Mouse (Mus musculus): Measurements from ENCODE around the gene Dpysl5.

Dpysl5 gene

DNA sequence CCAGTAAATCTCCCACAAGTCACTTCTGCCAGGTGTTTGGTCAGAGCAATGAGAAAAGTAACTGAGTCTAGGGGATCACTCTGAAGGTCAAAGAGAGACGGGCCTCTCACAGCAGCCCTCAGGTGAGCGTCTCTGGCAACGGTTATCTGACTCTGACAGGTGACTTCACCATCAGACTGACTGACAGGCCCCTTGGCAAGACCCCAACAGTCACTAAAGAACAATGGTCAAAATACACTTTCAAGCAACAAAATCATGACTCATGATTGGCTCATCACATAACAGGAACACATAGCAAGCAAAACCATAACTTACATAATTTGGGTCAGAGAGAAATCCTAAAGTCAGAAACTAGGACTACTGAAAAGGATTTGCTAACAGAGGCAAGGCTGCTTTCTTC lies 9.5 kb upstream of the Dpysl5 start:
- DNase-seq (ENCODE audit: extremely low read depth, low read depth, low spot score): no peak

DNA sequence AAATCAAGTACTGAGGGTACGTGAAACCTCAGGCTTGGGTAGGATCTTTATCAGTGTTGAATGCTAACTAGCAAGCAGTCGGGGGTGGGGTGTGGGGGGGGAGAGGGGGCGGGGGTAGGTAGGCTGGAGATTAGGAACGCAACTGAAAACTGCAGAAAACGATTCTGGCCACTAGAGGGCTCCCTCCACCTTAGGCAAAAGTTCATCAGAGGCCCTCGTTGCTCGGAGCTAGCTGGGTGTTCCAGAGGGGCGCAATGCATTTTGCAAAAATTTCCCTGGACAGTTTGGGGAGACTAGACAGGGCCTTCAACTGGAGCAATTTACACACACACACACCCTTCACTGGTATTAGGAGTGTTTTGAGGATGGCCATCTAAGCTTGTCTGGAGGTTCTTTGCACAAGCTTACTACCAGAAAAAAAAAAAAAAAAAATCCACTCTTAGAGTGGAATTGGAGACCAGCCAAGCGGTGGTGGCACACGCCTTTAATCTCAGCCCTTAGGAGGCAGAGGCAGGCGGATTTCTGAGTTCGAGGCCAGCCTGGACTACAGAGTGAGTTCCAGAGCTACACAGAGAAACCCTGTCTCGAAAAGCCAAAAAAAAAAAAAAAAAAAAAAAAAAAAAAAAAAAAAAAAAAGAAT lies 1.5 kb upstream of the Dpysl5 start:
- DNase-seq (ENCODE audit: extremely low read depth, low read depth, low spot score): no peak

DNA sequence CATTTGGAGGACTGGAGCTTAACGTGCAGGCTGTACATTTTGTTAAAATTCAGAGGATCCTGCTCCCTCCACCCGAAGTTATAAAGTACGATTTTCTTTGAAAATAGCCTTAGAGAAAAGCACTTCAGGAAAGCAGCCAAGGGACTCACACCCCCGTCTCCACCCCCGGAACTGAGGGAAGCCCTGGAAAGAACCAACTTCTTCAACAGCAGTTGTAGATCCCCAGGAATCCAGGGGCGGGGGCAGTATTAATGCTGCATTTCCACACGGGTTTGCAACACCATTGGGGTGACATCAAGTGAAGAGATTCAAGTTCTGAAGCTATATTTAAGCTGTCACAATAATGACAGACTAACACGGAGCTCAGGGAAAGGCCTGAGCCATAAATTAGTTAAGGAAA lies 878 bp upstream of the Dpysl5 start:
- peak; percentile 40 for DNase-seq (ENCODE audit: extremely low read depth, low read depth, low spot score)

DNA sequence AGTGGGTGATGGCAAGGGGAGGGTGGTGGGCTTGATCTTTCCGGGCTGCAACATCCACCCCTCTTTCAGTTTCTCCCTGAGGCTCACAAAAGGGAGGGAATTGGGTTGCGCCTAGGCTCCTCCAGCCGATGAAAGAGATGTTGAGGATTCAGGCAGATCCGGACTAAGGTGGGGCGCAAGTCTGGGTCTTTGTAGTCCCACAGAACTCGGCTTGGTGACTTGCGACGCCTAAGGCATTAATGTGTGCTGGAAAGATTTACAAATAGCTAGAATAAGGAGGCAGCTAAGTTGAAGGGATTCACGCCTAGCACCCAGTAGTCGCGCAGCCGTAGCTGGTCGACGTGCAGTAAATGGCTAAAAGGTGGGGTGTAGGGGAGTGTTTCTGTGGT lies 632 bp downstream of the Dpysl5 start:
- no peak for DNase-seq (ENCODE audit: extremely low read depth, low read depth, low spot score)

DNA sequence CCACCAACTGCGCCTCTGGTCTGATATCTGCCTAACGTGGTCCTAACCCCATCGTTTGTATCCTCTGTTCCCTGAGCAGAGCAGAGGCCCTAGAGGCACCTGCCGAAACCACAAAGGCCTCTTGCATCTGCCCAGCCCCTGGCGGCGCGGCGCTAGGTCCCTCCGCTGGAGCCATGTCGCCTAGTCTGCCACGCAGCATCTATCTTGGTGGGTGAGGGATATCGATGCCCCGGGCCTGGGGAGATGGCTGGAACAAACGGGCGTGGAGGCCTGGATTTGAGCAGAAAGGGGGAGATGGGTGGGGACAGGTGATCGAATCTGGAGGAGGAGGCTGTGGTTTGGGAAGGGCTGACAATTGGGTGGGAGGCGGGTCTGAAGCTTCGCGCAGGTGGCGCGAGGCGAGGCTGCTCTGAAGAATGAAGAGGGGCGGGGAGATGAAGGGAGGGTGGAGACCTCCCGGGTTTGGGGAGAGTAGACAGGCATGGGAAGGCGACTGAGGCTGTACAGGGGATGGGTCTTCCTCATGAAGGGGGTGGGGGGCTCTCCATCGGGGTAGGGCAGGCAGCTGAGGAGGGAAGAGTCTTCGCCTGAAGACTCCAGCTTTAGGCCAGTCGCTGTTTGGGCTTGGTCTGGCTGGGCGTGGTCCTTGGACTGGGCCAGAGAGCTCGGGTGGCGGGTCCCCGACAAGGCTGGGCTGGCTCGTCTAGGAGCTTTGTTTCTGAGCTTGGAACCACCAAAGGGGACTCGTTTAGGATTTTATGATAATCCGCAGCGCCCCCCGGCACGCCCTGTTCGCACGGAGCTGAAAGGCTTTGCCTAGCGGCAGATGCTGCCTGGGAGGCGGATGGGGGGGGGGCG lies 1.3 kb downstream of the Dpysl5 start:
- DNase-seq (ENCODE audit: extremely low read depth, low read depth, low spot score): no peak

DNA sequence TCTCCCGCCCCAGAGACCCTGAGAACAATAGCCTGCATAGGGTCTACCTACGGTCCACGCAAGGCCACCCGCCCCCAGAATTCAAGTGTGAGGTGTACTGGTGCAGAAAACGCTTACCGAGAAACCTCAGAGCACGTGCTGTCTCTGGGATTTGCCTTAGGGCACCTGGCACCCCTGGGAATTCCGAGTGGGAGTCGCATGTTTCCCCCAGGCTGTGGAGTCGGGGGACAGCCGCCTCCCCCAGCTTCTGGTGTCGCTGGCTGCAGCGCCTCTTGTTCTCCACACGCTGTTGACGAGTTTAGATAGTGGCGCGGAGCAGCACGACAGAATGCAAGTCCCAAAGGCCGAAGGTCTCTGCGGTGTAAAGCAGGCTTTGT lies 1.9 kb downstream of the Dpysl5 start:
- no peak for DNase-seq (ENCODE audit: extremely low read depth, low read depth, low spot score)

DNA sequence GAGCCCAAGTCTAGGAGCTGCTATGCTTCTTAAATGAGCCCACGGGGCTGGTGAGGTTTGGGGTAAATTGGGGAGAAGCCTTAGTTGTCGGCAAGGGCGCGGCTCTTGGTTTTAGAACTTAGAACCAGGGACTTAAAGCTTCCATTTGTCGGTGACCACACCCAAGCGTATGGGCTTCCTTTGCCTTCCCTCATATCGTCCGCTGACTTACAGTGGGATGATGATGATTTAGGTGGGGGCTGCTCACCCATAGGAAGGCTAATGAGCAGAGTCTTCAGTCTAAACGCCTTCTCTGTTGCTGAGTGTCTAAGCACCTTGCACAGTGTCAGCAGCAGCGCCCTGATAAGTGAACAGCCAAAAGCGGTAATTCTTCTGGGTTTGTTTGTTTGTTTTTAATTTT lies 2.3 kb downstream of the Dpysl5 start:
- no peak for DNase-seq (ENCODE audit: extremely low read depth, low read depth, low spot score)

DNA sequence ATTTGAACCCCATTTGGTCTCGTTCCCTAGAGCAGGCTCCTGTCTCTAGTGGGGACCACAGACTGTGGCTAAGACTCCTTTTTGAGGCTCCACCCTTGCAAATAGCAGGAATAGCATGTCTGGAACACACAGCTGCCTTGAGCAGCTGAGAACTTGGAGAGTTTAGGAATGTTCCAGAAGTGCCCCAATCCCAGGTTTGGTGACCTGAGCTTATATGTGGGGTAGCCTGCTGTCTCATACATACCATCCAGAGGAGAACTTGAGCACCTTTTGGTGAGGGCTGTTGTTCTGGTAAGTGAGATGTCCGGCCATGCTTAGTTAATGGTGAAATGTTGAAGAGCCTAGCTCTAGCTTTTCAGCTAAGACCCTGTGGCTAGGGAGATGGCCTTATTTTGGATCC lies 4.9 kb downstream of the Dpysl5 start:
- DNase-seq (ENCODE audit: extremely low read depth, low read depth, low spot score): no peak

DNA sequence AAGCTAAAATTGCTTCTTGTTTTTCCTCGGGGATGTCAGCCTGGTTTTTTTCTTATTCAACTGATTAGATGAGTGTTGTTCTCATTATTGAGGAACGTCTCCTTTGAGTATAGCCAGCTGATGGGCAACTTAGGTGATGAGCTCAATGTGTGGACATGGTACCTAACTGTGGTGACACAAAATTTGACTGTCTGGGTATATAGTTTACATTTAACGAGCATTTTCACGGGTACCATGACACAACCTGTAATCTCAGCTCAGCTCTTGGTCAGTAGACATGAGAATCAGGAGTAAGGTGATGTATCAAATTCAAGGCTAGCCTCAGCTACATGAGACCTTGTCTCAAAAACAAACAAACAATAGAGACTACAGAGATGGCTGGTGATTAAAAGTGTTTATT lies 6.1 kb downstream of the Dpysl5 start:
- DNase-seq (ENCODE audit: extremely low read depth, low read depth, low spot score): no peak

DNA sequence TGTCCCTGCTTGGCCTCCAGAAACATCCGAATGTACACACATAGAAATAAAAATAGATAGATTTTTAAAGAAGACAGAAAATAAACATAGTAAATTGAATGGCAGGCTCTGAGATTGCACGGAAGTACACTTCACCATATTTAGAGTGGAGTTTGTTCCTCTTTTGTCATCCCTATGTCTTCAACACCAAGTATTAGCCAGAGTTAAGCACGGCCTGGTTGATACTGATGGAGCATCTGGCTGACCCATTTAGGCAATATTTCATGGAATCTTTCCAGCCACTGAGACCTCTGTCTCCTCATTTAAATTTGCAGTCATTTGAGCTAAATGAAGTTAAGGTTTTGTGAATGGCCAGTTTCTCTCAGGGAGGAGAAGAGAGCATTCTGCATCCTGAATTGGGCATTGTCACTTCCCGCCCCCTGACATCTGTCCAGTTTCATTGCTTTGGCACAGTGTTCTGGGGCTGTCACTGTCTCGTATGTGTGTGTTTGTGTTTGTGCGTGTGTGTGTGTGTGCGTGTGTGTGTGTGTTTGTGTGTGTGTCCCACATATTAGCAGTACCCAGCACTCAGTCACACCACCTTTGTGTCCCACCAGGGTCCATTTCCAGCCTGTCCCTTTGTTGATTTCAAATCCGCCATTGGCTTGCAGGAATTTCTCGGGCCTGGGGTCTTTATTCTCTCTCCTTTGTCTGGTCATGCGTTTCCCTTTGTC lies 6.8 kb downstream of the Dpysl5 start:
- no peak for DNase-seq (ENCODE audit: extremely low read depth, low read depth, low spot score)

DNA sequence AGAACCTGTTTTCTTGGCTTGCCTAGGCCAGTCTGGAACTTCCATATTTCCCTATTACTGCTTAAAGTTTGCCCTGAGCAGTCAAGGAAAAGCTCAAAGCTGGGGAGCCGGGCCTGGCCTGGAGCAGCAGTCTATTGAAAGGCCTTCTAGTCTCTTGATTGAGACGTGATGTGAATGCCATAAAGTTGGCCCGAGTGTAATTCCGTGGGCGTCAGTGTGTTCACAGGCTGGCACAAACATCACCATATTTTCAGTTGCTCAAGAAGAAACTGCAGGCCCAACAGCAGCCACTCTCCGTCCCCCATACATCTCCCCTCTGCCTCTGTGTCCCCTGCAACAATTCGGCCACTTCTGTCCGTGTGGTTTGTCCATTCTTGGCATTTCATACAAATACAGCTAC lies 10.6 kb downstream of the Dpysl5 start:
- no peak for DNase-seq (ENCODE audit: extremely low read depth, low read depth, low spot score)

DNA sequence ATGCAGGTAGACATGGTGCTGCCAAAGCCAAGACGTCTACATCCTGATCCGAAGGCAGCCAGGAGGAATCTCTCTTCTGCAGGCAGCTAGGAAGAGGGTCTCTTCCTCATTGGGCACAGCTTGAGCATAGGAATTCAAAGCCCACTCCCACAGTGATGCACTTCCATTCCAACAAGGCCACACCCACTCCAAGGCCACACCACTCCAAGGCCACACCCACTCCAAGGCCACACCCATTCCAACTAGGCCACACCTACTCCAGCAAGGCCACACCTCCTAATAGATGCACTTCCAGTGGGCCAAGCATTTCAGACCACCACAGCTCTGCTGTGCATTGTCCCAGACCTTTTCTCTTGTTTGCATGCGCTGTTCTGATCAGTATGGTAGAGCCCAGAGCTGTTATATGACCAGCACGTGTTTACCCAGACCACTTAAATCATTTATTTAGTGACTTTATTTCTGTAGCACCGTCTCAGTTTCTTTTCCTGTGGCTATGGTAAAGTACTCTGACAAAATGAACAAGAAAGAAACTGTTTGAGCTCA lies 14.9 kb downstream of the Dpysl5 start:
- DNase-seq (ENCODE audit: extremely low read depth, low read depth, low spot score): no peak

DNA sequence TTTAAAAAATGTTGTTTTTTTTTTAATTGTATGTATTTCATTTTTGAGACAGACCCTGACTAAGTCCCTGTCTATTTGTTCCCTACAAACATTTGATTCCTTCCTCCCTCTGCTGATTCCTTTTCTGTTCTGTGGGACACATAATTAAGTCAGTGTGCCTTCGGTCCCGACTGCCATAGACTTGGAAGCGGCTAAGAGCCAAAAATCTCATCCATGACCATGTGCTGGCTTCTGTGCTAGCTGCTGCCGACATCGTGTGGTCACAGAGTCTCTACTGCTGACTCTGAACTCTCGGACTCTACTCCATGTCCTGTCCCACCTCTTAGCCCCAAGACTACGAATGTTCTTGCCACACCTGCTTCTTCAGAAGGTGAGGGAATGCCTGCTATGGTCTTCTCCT lies 21.1 kb downstream of the Dpysl5 start:
- DNase-seq (ENCODE audit: extremely low read depth, low read depth, low spot score): no peak

DNA sequence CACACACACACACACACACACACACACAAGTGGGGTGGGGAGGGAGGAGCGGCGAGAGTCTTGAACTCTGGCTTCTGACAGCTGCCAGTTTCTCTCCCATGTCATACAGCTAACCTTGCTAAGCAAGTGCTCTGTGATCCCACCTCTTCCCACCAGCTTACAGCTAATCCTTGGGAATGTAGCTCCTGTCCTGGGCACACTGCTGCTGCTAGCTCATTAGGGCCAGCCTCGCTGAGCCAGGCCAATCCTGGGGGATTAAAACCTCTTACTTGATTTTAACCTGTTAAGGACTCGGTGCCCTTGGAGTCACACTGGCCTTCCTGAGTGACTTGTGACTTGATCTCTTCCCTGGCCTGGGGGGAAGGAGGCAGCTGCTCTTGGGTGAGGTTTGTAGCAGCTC lies 23.3 kb downstream of the Dpysl5 start:
- no peak for DNase-seq (ENCODE audit: extremely low read depth, low read depth, low spot score)

DNA sequence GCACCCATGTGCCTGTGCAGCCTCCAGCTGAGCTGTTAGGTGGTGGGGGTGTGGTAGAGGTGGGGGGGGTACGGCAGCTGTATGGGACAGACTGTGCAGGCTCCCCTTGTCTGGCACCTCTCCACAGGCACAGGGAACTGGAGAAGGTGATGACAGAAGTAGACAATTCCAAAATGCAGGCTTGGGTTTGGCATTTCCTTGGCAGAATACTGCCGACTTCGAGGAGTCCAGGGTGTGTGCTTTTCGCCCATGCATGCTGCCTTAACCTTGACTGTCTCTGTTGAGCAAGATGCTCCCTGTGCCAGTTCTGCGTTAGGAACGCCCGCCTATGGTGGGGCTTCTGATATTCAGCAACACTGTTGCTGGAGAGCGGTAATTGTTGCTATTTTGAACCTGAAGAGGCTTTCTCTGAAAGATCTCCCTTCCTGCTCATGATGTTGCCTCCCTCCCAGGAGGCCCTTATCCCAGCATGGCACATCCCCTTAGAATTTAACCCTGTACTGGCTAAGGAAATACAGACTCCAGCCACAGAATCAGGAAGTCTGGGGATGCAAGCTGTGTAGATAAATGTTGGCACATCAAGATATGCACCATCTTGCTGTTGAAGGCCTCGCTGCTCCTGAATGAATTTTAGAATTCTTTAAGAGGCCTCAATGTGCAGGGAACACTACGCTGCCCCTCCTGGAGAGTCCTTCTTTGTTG lies 26.9 kb downstream of the Dpysl5 start:
- DNase-seq (ENCODE audit: extremely low read depth, low read depth, low spot score): no peak

DNA sequence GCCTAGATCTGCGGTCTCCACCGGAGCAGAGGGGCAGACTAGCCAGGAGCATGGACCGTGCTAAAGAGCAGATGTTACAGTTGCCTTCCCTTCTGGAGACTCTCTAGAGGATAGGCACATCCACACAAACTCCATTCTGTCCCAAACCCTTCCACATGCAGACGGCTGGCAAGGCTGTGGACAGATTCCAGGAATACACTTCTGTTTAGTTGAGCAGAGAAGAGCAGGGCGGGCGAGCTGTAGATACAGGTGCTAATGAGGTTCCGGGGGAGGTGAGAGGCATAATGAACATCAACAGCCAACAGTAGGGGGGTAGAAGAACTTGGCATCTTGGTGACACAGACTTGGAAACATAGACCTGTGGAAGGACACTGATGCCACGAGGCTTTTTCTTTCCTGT lies 28.2 kb downstream of the Dpysl5 start:
- DNase-seq (ENCODE audit: extremely low read depth, low read depth, low spot score): no peak

DNA sequence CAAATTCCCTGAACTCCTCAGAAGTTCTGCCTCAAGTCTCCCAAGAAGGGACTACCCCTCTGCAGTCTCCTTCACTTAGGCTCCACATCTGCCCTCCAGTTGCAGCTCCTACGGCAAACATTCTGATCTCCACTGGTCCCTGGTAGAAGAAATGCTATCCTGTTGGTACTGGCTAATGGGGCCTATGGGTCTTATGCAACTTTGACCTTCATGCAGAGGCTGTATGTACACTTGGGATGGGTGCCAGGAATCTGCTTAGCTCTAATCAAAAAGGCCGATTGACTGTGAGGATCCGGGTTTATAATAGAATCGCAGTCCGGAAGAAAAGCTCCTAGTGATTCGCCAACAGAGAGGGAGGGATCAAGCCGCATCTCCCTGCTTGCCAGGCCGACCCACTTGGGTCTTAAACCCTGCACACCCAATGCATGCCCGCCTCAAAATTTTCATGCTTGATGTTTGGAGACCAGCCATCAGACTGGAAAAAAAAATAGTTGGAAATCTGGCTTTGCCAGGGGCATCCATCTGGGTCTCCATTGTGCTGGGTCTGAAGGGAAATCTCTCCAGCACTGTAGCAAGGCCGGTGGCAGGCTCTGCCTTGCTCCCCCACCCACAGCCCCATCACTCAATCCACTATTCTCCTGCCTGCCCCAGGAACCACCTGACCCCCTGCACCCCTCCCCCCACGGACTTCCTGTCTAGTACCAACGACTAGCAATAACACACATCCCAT lies 38.4 kb downstream of the Dpysl5 start:
- no peak for DNase-seq (ENCODE audit: extremely low read depth, low read depth, low spot score)

DNA sequence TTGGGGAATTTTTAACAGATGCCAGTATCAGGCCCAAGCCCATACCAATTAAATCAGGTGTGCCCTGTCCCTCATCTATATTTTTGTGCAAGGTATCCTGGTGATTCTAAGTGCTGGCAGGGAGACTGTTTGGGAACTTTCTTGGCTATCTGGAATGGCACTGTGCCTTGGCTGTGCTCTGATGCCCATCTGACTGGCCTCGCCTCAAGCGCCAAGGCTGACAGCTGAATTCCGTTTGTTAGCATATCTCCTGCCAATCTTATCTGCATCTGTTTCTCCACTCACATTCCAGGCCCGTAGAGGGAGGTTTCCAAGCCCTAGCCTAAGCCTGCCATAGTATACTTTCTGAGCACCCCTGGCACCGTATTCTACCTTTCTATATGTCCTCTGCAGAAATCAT lies 39.7 kb downstream of the Dpysl5 start:
- no peak for DNase-seq (ENCODE audit: extremely low read depth, low read depth, low spot score)

DNA sequence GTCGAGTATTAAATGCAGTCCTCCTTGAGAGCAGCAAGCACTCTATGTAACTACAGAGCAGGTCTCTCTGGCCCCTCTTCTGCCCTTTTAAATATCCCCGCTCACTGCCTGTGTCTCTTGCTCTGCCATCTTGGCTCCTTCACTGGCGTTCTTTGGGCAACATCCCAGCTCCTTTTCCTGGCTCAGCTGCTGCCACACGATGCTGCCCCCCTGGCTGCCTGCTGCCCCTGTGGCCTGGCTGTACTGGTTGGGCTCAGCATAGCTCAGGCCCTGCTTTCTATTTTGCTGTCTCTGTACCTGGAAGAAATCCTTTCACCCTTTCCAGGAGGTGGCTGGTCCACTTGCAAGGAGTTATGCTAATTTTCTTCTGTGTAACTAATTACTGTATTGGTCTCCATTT lies 41.8 kb downstream of the Dpysl5 start:
- DNase-seq (ENCODE audit: extremely low read depth, low read depth, low spot score): no peak

DNA sequence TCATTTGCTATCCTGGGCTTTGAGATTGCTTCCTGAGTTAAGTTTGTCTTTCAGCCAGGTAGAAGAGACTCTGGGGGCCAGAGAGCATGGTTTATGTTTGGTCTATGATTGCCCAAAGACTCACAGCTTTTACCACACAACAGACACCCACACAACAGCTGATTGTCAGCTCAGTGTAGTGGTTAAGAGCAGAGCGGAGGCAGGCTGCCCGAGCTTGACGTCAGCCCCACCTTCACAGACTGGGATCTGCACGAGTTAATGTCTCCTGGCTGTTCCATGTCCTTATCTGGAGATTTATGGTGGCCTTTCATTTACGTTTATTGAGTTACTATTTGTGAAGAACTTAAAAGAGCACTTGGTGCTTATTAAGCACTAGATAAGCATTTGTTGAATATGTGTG lies 43.9 kb downstream of the Dpysl5 start:
- DNase-seq (ENCODE audit: extremely low read depth, low read depth, low spot score): no peak

All from fat pad, adult 2 months (tissue).